ENCODE assay signal across 34 mouse cellular contexts in the genomic region with DNA sequence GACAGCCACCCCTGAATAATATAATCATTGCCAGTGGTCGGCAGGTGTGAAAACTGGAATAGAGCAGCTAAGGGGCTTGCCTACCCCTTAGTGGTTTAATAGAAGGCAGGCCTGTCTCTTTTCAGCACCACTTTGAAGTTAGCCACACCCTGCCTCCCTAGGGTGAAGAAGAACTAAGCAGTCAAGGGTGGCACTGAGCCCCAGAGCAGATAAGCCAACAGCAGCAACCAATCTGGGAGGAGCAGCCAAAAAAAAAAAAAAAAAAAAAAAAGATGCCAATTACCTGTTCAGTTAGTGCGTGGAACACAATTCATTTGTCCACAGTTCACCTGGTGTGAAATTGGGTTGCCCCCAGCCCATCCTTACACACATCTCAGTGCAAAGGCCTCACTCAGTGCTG. TPM values are rescaled to one million over a fixed set of nuclear protein-coding genes. Genes with fewer than 3 reads are reported as not detected.
DNase-seq lines count a peak whose midpoint lies in the region; ATAC-seq and TF ChIP-seq lines count a peak whose summit lies in the region.
"Had no signal": no experiment of that assay in that cellular context is flagged by ENCODE, and none has a peak within 500 bp of the region (broad histone marks: within the 10 kb centered on the region; RNA-seq: fewer than 3 reads in every experiment).

No protein-coding gene starts in this region.

- no peak overlapping the region for H3K9ac ChIP-seq in lung, postnatal 0 days (replicated peaks; ENCODE audit: low read depth)
- H3K9ac ChIP-seq in liver, embryonic 13.5 days, result peak overlapping the region; percentile 72; the same call in 1 of the 2 replicates
- H3K9ac ChIP-seq: forebrain, embryonic 12.5 days; heart, embryonic 12.5 days; lung, embryonic 15.5 days; neural tube, embryonic 12.5 days had no signal

- no peaks in the 10 kb centered on the region for H3K9me3 ChIP-seq in lung, postnatal 0 days (ENCODE audit: low read length)
- H3K9me3 ChIP-seq in liver, embryonic 13.5 days (replicated peaks), result no peaks in the 10 kb centered on the region
- H3K9me3 ChIP-seq: embryonic facial prominence, embryonic 10.5 days; forebrain, embryonic 12.5 days; G1E; heart, embryonic 12.5 days; hindbrain, embryonic 10.5 days; lung, embryonic 15.5 days; neural tube, embryonic 12.5 days had no signal

- H3K27ac ChIP-seq in lung, postnatal 0 days (ENCODE audit: low read length), result no peak overlapping the region
- H3K27ac ChIP-seq in liver, embryonic 13.5 days, result peak overlapping the region; percentile 92
- H3K27ac ChIP-seq: embryonic facial prominence, embryonic 10.5 days; forebrain, embryonic 12.5 days; hindbrain, embryonic 10.5 days; lung, embryonic 15.5 days; neural tube, embryonic 12.5 days; stomach, postnatal 0 days had no signal

- no peak overlapping the region for H3K4me3 ChIP-seq in lung, postnatal 0 days (ENCODE audit: low read depth, low read length)
- H3K4me3 ChIP-seq in liver, embryonic 13.5 days (replicated peaks), result 0 out of 2 replicates have a peak overlapping the region, but pooled peaks have one; percentile 0
- H3K4me3 ChIP-seq: embryonic facial prominence, embryonic 10.5 days; forebrain, embryonic 12.5 days; heart, embryonic 12.5 days; hindbrain, embryonic 10.5 days; lung, embryonic 15.5 days; neural tube, embryonic 12.5 days had no signal

- H3K36me3 ChIP-seq in lung, postnatal 0 days (ENCODE audit: insufficient read depth, low read length), result no peaks in the 10 kb centered on the region
- peaks cover 22% of the 10 kb centered on the region for H3K36me3 ChIP-seq in liver, embryonic 13.5 days
- H3K36me3 ChIP-seq: embryonic facial prominence, embryonic 10.5 days; forebrain, embryonic 12.5 days; G1E; heart, embryonic 12.5 days; hindbrain, embryonic 10.5 days; lung, embryonic 15.5 days; neural tube, embryonic 12.5 days had no signal

- no peak for TF ChIP-seq EP300 in lung, postnatal 0 days (IDR thresholded peaks at IDR 0.05)

- H3K4me1 ChIP-seq in lung, postnatal 0 days (ENCODE audit: insufficient read depth, low read depth, low read length), result peaks cover 3% of the 10 kb centered on the region; the same call in 1 of the 2 replicates
- H3K4me1 ChIP-seq in liver, embryonic 13.5 days (replicated peaks), result peaks cover 82% of the 10 kb centered on the region

- H3K4me2 ChIP-seq in lung, postnatal 0 days (replicated peaks; ENCODE audit: low read depth, low read length), result no peak overlapping the region
- H3K4me2 ChIP-seq in liver, embryonic 13.5 days, result peak overlapping the region; percentile 86
- H3K4me2 ChIP-seq: forebrain, embryonic 12.5 days; heart, embryonic 12.5 days; lung, embryonic 15.5 days; neural tube, embryonic 12.5 days had no signal

- DNase-seq in lung, postnatal 0 days (ENCODE audit: low spot score), result peak; percentile 4
- no peak for DNase-seq in lung, postnatal 4 days
- peak; percentile 63 for DNase-seq in liver, embryonic 13.5 days
- no peak for DNase-seq in gastrocnemius, adult 18-20 months (ENCODE audit: low spot score)
- no peak for DNase-seq in lung, postnatal 14 days
- DNase-seq: adrenal gland, adult 2 months; cerebellum, adult 9-10 months; heart, postnatal 10 days; kidney, postnatal 4 days; layer of hippocampus, adult 9-11 months; midbrain, embryonic 14.5 days; retina, postnatal 1 day; thymus, adult 2 months; thymus, postnatal 4 days had no signal

- H3K27me3 ChIP-seq in lung, postnatal 0 days (replicated peaks; ENCODE audit: insufficient read depth, low read length), result no peaks in the 10 kb centered on the region
- no peaks in the 10 kb centered on the region for H3K27me3 ChIP-seq in liver, embryonic 13.5 days

- TF ChIP-seq CTCF in lung, postnatal 0 days (IDR thresholded peaks at IDR 0.05), result no peak

- ATAC-seq in lung, postnatal 0 days, result no peak
- ATAC-seq in erythroblast, adult 5-6 weeks (replicated peaks; ENCODE audit: low FRiP score, poor library complexity, severe bottlenecking), result peak; percentile 67
- peak; percentile 35 for ATAC-seq in liver, embryonic 13.5 days (ENCODE audit: low read depth)
- peak; percentile 43 for ATAC-seq in megakaryocyte-erythroid progenitor cell, adult 5-6 weeks (replicated peaks; ENCODE audit: low FRiP score, low TSS enrichment, poor library complexity, severe bottlenecking)
- ATAC-seq in megakaryocyte, adult 5-6 weeks (ENCODE audit: poor library complexity, severe bottlenecking), result no peak
- ATAC-seq: intestine, postnatal 0 days had no signal

- WGBS in lung, postnatal 0 days, result 75% methylated on average over 2 of the region's 2 CpGs
- 27% methylated on average over 2 of the region's 2 CpGs for WGBS in liver, embryonic 13.5 days (ENCODE audit: insufficient replicate concordance)

RNA-seq across cellular contexts. Expression of a gene that starts 1.7 kb away (rescaled TPM):
- 357 and 645 TPM in 2 replicates for polyA plus RNA-seq in lung, postnatal 0 days (2015; fragmentation: Nextera tagmentation; extraction: Ambion mirVana)
- total RNA-seq in erythroblast, adult 5-6 weeks (2015; ENCODE audit: low replicate concordance), result 63.7 and 78.6 TPM in 2 replicates
- 55.2 and 86.4 TPM in 2 replicates for total RNA-seq in erythroblast, adult 5-6 weeks (2017; ENCODE audit: low replicate concordance)
- polyA plus RNA-seq in liver, embryonic 13.5 days (2015; fragmentation: Nextera tagmentation; extraction: Ambion mirVana), result 306 and 322 TPM in 2 replicates
- 35.8 and 39.4 TPM in 2 replicates for total RNA-seq in megakaryocyte-erythroid progenitor cell, adult 5-6 weeks (2014; fragmentation: Nextera tagmentation)
- 18.5 and 30.4 TPM in 2 replicates for total RNA-seq in megakaryocyte-erythroid progenitor cell, adult 5-6 weeks (2017)
- total RNA-seq in gastrocnemius, adult 18-20 months (2021), result 10 to 100 TPM; 53.3 to 79.9 TPM
- total RNA-seq in megakaryocyte, adult 5-6 weeks (2015), result 11.7 and 13.7 TPM in 2 replicates
- total RNA-seq in megakaryocyte, adult 5-6 weeks (2017), result 12.4 and 12.8 TPM in 2 replicates
- total RNA-seq: G1E had no signal
- polyA plus RNA-seq: G1E had no signal

RNA-seq across cellular contexts. Expression of a gene that starts 56.0 kb away (rescaled TPM):
- not detected in 2 replicates for polyA plus RNA-seq in lung, postnatal 0 days (2015; fragmentation: Nextera tagmentation; extraction: Ambion mirVana)
- total RNA-seq in erythroblast, adult 5-6 weeks (2015; ENCODE audit: low replicate concordance), result not detected in 2 replicates
- not detected in 2 replicates for total RNA-seq in erythroblast, adult 5-6 weeks (2017; ENCODE audit: low replicate concordance)
- polyA plus RNA-seq in liver, embryonic 13.5 days (2015; fragmentation: Nextera tagmentation; extraction: Ambion mirVana), result not detected in 2 replicates
- total RNA-seq in megakaryocyte-erythroid progenitor cell, adult 5-6 weeks (2014; fragmentation: Nextera tagmentation), result not detected in 2 replicates
- total RNA-seq in megakaryocyte-erythroid progenitor cell, adult 5-6 weeks (2017), result not detected in 2 replicates
- total RNA-seq in gastrocnemius, adult 18-20 months (2021), result not detected
- not detected in 2 replicates for total RNA-seq in megakaryocyte, adult 5-6 weeks (2015)
- total RNA-seq in megakaryocyte, adult 5-6 weeks (2017), result not detected in 2 replicates
- total RNA-seq: adrenal gland, adult 2 months; G1E; gastrocnemius, adult 8-10 months; granulocyte monocyte progenitor cell, adult 5-6 weeks; heart, postnatal 10 days; left cerebral cortex, adult 18-20 months; left cerebral cortex, postnatal 36 days had no signal
- polyA plus RNA-seq: adrenal gland, adult 2 months; cortical plate, adult 2 months; embryonic facial prominence, embryonic 10.5 days; forebrain, embryonic 12.5 days; frontal cortex, adult 2 months; G1E; heart, embryonic 12.5 days; hindbrain, embryonic 10.5 days; intestine, postnatal 0 days; kidney, embryonic 16.5 days; limb, embryonic 14.5 days; lung, embryonic 15.5 days; midbrain, embryonic 14.5 days; neural tube, embryonic 12.5 days; stomach, postnatal 0 days; thymus, adult 2 months had no signal

Comparison
In these comparisons a context has a peak if more than half of its experiments do, and no peak if none do; other contexts are left out.
1. DNase-seq: peak in lung, postnatal 0 days (single experiment) and liver, embryonic 13.5 days (single experiment); none in lung, postnatal 4 days (0 of 2), gastrocnemius, adult 18-20 months (single experiment) and lung, postnatal 14 days (single experiment).
2. ATAC-seq: peak in erythroblast, adult 5-6 weeks (single experiment), liver, embryonic 13.5 days (single experiment) and megakaryocyte-erythroid progenitor cell, adult 5-6 weeks (single experiment); none in lung, postnatal 0 days (single experiment) and megakaryocyte, adult 5-6 weeks (single experiment).